Mouse (Mus musculus): ENCODE measurements around the gene Olfr1006.
"Not testable (repeated sequence)": the region's sequence is repeated elsewhere in the genome, so short reads cannot be mapped to it uniquely, and the experiment has no call there.

The Olfr1006 gene

GRCm38 (mm10) chr2:85678667-85679066 lies at the start of gene Olfr1006:
TSS of gene Olfr1006 (minus strand) at chr2:85678767.
- no peak for DNase-seq (ENCODE audit: inconsistent age in 2 of 2, low spot score in 1 of 2)

- DNase-seq (ENCODE audit: inconsistent age in 2 of 2, low spot score in 1 of 2): peak; percentile 8 to 46
Measured at GRCm38 (mm10) chr2:85725793-85726192, 47.2 kb upstream of the Olfr1006 start.

- no peak for DNase-seq (ENCODE audit: inconsistent age in 2 of 2, low spot score in 1 of 2)
Measured at GRCm38 (mm10) chr2:85715119-85715518, 36.6 kb upstream of the Olfr1006 start, which contains the start of gene Olfr1009. TSS of gene Olfr1009 (plus strand) at chr2:85715419.

- DNase-seq (ENCODE audit: inconsistent age in 2 of 2, low spot score in 1 of 2): no peak
Measured at GRCm38 (mm10) chr2:85711159-85711558, 32.6 kb upstream of the Olfr1006 start.

GRCm38 (mm10) chr2:85710680-85711079 lies 32.1 kb upstream of the Olfr1006 start:
- not testable (repeated sequence) for DNase-seq (ENCODE audit: inconsistent age in 2 of 2, low spot score in 1 of 2)

DNA sequence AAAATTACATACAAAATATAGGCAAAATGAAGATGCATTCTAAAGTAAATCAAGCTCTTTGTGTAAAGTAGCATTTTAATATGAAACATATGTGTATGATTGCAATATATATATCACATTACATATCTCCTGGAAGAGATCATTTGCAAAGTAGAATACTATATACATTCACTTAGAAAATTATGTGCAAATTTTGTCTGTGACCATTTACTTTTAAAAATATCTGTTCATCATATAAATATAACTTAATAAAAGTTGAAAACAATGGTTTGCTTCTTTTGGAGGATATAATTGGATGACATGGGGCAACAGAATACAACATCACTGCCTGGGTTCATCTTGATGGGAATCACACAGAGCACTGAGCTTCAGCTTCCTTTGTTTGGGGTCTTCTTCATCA lies 10.6 kb upstream of the Olfr1006 start, which contains the start of gene Olfr1008:
TSS of gene Olfr1008 (plus strand) at position 301 of the 400 bp plus-strand sequence.
- DNase-seq (ENCODE audit: inconsistent age in 2 of 2, low spot score in 1 of 2): no peak

GRCm38 (mm10) chr2:85664355-85664754 lies 14.2 kb downstream of the Olfr1006 start, which contains the start of gene Olfr154:
TSS of gene Olfr154 (minus strand) at chr2:85664455.
- DNase-seq (ENCODE audit: inconsistent age in 2 of 2, low spot score in 1 of 2): not testable (repeated sequence)

- DNase-seq (ENCODE audit: inconsistent age in 2 of 2, low spot score in 1 of 2): no peak
Measured at GRCm38 (mm10) chr2:85650604-85651003, 28.0 kb downstream of the Olfr1006 start, which contains the start of gene Olfr1002. TSS of gene Olfr1002 (minus strand) at chr2:85650704.

Measured in adrenal gland, adult (tissue).